13 mouse cellular contexts compared by ENCODE assay signal in genomic region chr7:121198933-121199332, GRCm38 (mm10).
A peak's percentile ranks its signal among the peaks of the same experiment; 100 is the strongest.
DNase-seq lines count a peak whose midpoint lies in the region; ATAC-seq and TF ChIP-seq lines count a peak whose summit lies in the region.
"Had no signal": no experiment of that assay in that cellular context is flagged by ENCODE, and none has a peak within 500 bp of the region (broad histone marks: within the 10 kb centered on the region; RNA-seq: fewer than 3 reads in every experiment).

No protein-coding gene starts in this region.

- TF ChIP-seq POLR2A in brain, embryonic 14.5 days (IDR thresholded peaks at IDR 0.05; ENCODE audit: borderline replicate concordance, extremely low read depth, insufficient read depth, insufficient read length, poor library complexity, severe bottlenecking): no peak

- ATAC-seq in frontal cortex, adult (ENCODE audit: low TSS enrichment): peak; percentile 82
- ATAC-seq: intestine, embryonic 15.5 days; midbrain, embryonic 16.5 days had no signal

- intact Hi-C loops in left cerebral cortex, postnatal 14 days (cut with DNase I): no loop called here
- intact Hi-C loops in heart, postnatal 36 days (cut with DNase I): no loop called here

- TF ChIP-seq CTCF in brain, embryonic 14.5 days (IDR thresholded peaks at IDR 0.05; ENCODE audit: borderline replicate concordance, extremely low read depth, insufficient read depth, insufficient read length): no peak

- DNase-seq in frontal cortex, postnatal 25 days (ENCODE audit: low spot score in 2 of 2): no peak
- peak; percentile 87 for DNase-seq in brain, embryonic 14.5 days (ENCODE audit: low read depth)
- peak; percentile 30 to 57 for DNase-seq in cerebellum, postnatal 25 days
- peak; percentile 45 to 49 for DNase-seq in left cerebral cortex, postnatal 14 days (ENCODE audit: low spot score in 2 of 2)
- no peak for DNase-seq in ovary, postnatal 10 days (ENCODE audit: low spot score)
- DNase-seq in heart, postnatal 36 days: no peak
- DNase-seq: embryo, embryonic 11 days; kidney, postnatal 4 days; lung, postnatal 14 days; thymus, adult 2 months had no signal

Comparison
In these comparisons a context has a peak if more than half of its experiments do, and no peak if none do; other contexts are left out.
1. DNase-seq: peak in brain, embryonic 14.5 days (single experiment), cerebellum, postnatal 25 days (2 of 2) and left cerebral cortex, postnatal 14 days (2 of 2); none in frontal cortex, postnatal 25 days (0 of 2), ovary, postnatal 10 days (single experiment) and heart, postnatal 36 days (0 of 2).